In the genomic region with DNA sequence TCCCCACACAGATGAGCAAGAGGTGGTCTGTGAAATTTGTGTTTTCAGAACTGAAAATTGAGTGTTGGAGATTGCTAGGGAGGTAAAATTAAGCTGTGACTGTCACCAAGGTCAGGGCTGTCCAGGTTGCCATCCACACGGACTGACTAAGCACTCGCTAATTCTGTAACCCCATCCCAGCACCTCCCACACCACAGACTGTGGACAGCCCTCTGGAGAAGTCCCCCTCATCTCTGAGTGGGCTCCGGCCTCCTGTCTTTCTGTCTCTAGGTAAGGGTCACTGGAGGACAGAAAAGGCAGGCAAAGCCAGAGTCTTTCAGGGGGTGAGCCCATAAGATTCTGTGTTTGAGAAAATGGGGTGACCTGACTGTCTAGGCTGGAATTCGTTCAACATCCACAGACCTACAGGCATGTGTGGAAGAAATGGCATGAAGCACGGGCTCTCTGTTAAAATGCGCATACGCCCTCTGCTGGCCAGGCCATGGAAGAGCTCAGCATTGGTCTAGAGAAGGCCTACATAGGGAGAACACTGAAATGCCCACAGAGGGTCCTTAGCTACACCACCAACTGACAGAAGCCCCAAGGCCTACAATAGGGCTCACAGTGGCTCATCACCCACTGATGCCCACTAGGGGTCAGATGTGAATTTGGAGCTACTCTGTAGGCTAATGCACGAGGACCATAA, we compare ENCODE assay signal across 8 mouse cellular contexts. TPM values are rescaled to one million over a fixed set of nuclear protein-coding genes. Genes with fewer than 3 reads are reported as not detected.
A peak's percentile ranks its signal among the peaks of the same experiment; 100 is the strongest.
DNase-seq lines count a peak whose midpoint lies in the region; ATAC-seq lines count a peak whose summit lies in the region.

No protein-coding gene starts in this region.

- peak; percentile 79 for DNase-seq in ZHBTc4 (ENCODE audit: low read depth, low spot score)
- peak; percentile 93 for DNase-seq in cerebellum, postnatal 10 days
- peak; percentile 59 to 70 for DNase-seq in frontal cortex, postnatal 25 days (ENCODE audit: low spot score in 2 of 2)
- peak; percentile 61 for DNase-seq in hindlimb bud, embryonic 11.5 days (ENCODE audit: extremely low spot score, low read depth, low spot score)
- DNase-seq in left cerebral cortex, adult 18-20 months (ENCODE audit: low spot score in 2 of 2), result peak; percentile 87 to 89
- peak; percentile 75 for DNase-seq in right cerebral cortex, postnatal 14 days

- ATAC-seq in megakaryocyte-erythroid progenitor cell, adult 5-6 weeks (replicated peaks; ENCODE audit: low FRiP score, low TSS enrichment, poor library complexity, severe bottlenecking), result peak; percentile 75
- no peak for ATAC-seq in inflammation-experienced regulatory T-cells, adult 6 months

RNA-seq across cellular contexts. Expression of a gene that starts 54.1 kb away (rescaled TPM):
- total RNA-seq in left cerebral cortex, adult 18-20 months (2021), result 10 to 100 TPM; 33.1 to 40.5 TPM
- 1.4 and 5.6 TPM in 2 replicates for total RNA-seq in megakaryocyte-erythroid progenitor cell, adult 5-6 weeks (2014; fragmentation: Nextera tagmentation)
- total RNA-seq in megakaryocyte-erythroid progenitor cell, adult 5-6 weeks (2017), result 1.2 TPM in 2 replicates
- under 1 TPM; 0.28 to 0.52 (median 0.45) TPM for polyA plus RNA-seq in inflammation-experienced regulatory T-cells, adult 6 months (2017; shearing (Covaris generic))

Comparison
In these comparisons a context has a peak if more than half of its experiments do, and no peak if none do; other contexts are left out.
1. RNA of a gene that starts 54.1 kb away (total RNA-seq): 33.1 to 40.5 TPM in left cerebral cortex, adult 18-20 months; 1.2 to 5.6 TPM in megakaryocyte-erythroid progenitor cell, adult 5-6 weeks; every median in the first group is over 4 times any median in the second.
2. Peak in every context shown above with its lines, with median percentiles within 50 percentile points of each other: DNase-seq.